Mouse (Mus musculus): Measurements from ENCODE around the gene Lbp. TPM values are rescaled to one million over a fixed set of nuclear protein-coding genes. Genes with fewer than 3 reads are reported as not detected.

The Lbp gene
- polyA plus RNA-seq, 1 experiment from 2014 or later = 2.1 TPM

GRCm38 (mm10) chr2:158347868-158348267, 41.6 kb downstream of the Lbp start:
- peaks cover 17% of the 10 kb centered on the region for H3K36me3 ChIP-seq
- no peak overlapping the region for H3K27ac ChIP-seq
- no peak overlapping the region for H3K9ac ChIP-seq (replicated peaks)
- H3K27me3 ChIP-seq = no peaks in the 10 kb centered on the region
- no peak for ATAC-seq
- H3K4me3 ChIP-seq (replicated peaks) = no peak overlapping the region
- no peaks in the 10 kb centered on the region for H3K4me1 ChIP-seq (replicated peaks)
- WGBS = 3% methylated on average over 6 of the region's 6 CpGs
- H3K4me2 ChIP-seq (replicated peaks) = no peak overlapping the region
- no peaks in the 10 kb centered on the region for H3K9me3 ChIP-seq

GRCm38 (mm10) chr2:158352801-158353520, 46.7 kb downstream of the Lbp start:
- no peaks in the 10 kb centered on the region for H3K4me1 ChIP-seq (replicated peaks)

GRCm38 (mm10) chr2:158354348-158355114, 48.2 kb downstream of the Lbp start:
- Histone ChIP-seq H3K9me3 (no peaks in the 10 kb centered on the region), H3K27ac (no peak overlapping the region), H3K4me3 (replicated peaks) (no peak overlapping the region), H3K4me1 (replicated peaks) (peaks cover 13% of the 10 kb centered on the region), H3K9ac (replicated peaks) (no peak overlapping the region), H3K27me3 (no peaks in the 10 kb centered on the region), H3K36me3 (peaks cover 82% of the 10 kb centered on the region), H3K4me2 (replicated peaks) (no peak overlapping the region)
- WGBS = 83% methylated on average over 7 of the region's 7 CpGs
- no peak for ATAC-seq

More at GRCm38 (mm10) chr2:158352801-158353520, 46.7 kb downstream of the Lbp start:
- WGBS = 80% methylated on average over 3 of the region's 3 CpGs
- peaks cover 66% of the 10 kb centered on the region for H3K36me3 ChIP-seq
- no peaks in the 10 kb centered on the region for H3K27me3 ChIP-seq
- H3K9ac ChIP-seq (replicated peaks) = no peak overlapping the region
- ATAC-seq = no peak
- H3K27ac ChIP-seq = no peak overlapping the region
- no peak overlapping the region for H3K4me2 ChIP-seq (replicated peaks)
- no peaks in the 10 kb centered on the region for H3K9me3 ChIP-seq
- no peak overlapping the region for H3K4me3 ChIP-seq (replicated peaks)

DNA sequence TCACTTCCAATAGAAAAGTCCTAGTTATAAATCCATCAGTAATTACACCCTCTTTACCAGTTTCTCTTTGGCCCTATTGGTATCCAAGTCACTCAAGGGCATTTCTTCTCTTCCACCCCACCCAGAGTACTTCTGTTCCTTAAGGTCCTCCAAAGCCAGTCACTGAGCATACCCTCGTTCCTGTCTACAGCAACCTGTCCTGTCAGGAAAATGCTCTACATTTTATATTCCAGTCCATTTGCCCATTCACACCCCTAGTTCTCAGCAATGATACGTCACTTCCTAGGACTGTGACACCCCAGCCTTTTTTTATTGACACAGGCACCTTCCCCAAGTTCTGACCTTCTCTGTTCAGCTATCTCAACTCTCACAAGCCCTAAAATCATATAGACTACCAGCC, 48.9 kb downstream of the Lbp start:
- WGBS = 87% methylated on average over 2 of the region's 2 CpGs
- H3K9ac ChIP-seq (replicated peaks) = no peak overlapping the region
- peaks cover 82% of the 10 kb centered on the region for H3K36me3 ChIP-seq

GRCm38 (mm10) chr2:158356121-158356520, 49.8 kb downstream of the Lbp start:
- Histone ChIP-seq H3K4me1 (replicated peaks) (peaks cover 26% of the 10 kb centered on the region), H3K4me3 (replicated peaks) (no peak overlapping the region), H3K27me3 (no peaks in the 10 kb centered on the region), H3K4me2 (replicated peaks) (no peak overlapping the region), H3K36me3 (peaks cover 82% of the 10 kb centered on the region), H3K9me3 (no peaks in the 10 kb centered on the region), H3K27ac (no peak overlapping the region), H3K9ac (replicated peaks) (no peak overlapping the region)
- 95% methylated on average over 5 of the region's 5 CpGs for WGBS
- no peak for ATAC-seq

More for the DNA sequence above, 48.9 kb downstream of the Lbp start:
- Histone ChIP-seq H3K4me3 (replicated peaks) (no peak overlapping the region), H3K27me3 (no peaks in the 10 kb centered on the region), H3K4me1 (replicated peaks) (peaks cover 20% of the 10 kb centered on the region), H3K4me2 (replicated peaks) (no peak overlapping the region), H3K9me3 (no peaks in the 10 kb centered on the region), H3K27ac (no peak overlapping the region)
- ATAC-seq = no peak

GRCm38 (mm10) chr2:158359757-158360620, 53.7 kb downstream of the Lbp start:
- Histone ChIP-seq H3K4me1 (replicated peaks) (peaks cover 26% of the 10 kb centered on the region), H3K36me3 (peaks cover 46% of the 10 kb centered on the region), H3K4me3 (replicated peaks) (peak overlapping the region; percentile 76), H3K9me3 (no peaks in the 10 kb centered on the region), H3K9ac (replicated peaks) (peak overlapping the region; percentile 91), H3K27ac (no peak overlapping the region; the same call in 1 of the 2 replicates), H3K4me2 (replicated peaks) (peak overlapping the region; percentile 91), H3K27me3 (no peaks in the 10 kb centered on the region)
- WGBS = 70% methylated on average over 12 of the region's 12 CpGs
- no peak for ATAC-seq

- Histone ChIP-seq H3K27me3 (no peaks in the 10 kb centered on the region), H3K9ac (replicated peaks) (peak overlapping the region; percentile 91), H3K36me3 (peaks cover 35% of the 10 kb centered on the region), H3K4me3 (replicated peaks) (peak overlapping the region; percentile 76), H3K4me1 (replicated peaks) (peaks cover 26% of the 10 kb centered on the region), H3K9me3 (no peaks in the 10 kb centered on the region), H3K27ac (peak overlapping the region; percentile 82), H3K4me2 (replicated peaks) (peak overlapping the region; percentile 91)
- ATAC-seq = peak; percentile 90
- under 1% methylated on average over 41 of the region's 41 CpGs for WGBS
Measured at GRCm38 (mm10) chr2:158360873-158361677, 54.8 kb downstream of the Lbp start.

DNA sequence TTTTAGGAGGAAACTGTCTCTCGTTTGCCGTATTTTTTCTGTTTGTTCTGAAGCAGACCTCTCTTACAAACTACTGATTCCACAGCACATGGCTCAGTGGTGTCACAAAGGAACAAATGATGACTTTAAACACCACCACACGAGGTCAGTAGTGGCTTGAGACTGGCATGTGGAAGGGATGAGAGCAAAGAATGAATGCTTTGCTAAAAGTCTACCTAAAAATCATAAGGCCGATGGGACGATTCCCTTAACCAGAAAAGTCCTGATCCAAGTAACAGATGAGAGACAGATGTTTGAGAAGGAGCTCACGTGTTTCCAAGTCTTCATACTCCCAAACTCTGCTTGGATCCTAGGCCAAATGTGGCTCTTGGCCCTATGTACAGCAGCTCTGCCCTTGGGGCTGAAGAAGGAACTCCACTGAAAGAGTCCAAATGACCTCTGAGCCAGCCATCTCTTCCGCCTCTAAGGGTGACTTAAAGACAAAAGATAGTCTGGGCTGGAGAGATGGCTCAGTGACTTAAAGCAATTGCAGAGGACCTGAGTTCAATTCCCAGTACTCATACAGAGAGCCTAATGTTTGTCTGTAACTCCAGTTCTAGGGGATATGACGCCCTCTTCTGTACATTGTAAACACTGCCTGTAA, 55.5 kb downstream of the Lbp start:
- Histone ChIP-seq H3K36me3 (peaks cover 28% of the 10 kb centered on the region), H3K27ac (peak overlapping the region; percentile 76), H3K4me2 (replicated peaks) (peak overlapping the region; percentile 91), H3K27me3 (no peaks in the 10 kb centered on the region), H3K9me3 (no peaks in the 10 kb centered on the region), H3K9ac (replicated peaks) (no peak overlapping the region), H3K4me3 (replicated peaks) (peak overlapping the region; percentile 76), H3K4me1 (replicated peaks) (peaks cover 26% of the 10 kb centered on the region)
- peak; percentile 70 for ATAC-seq
- WGBS = 37% methylated on average over 8 of the region's 8 CpGs

DNA sequence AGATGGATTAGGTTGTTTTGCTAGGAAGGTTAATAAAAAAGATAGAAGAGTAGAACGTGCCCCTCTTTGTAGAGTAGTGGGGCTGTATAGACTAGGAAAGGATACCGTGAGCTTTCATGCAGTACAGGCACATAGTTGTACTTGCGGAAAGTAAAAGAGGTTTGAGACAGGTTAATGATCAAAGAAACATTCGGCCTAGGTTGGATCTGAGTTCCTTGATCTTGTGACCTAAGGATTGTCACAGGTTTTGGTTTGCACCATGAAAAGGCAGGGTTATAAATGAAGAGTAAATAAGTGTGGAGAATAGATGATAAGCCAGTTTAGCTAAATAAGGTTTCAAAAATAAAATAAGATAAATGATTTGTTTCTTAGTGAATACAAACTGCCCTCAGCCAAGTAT, 57.9 kb downstream of the Lbp start:
- Histone ChIP-seq H3K4me1 (replicated peaks) (peaks cover 17% of the 10 kb centered on the region), H3K4me2 (replicated peaks) (no peak overlapping the region), H3K27ac (no peak overlapping the region), H3K36me3 (peaks cover 4% of the 10 kb centered on the region), H3K27me3 (no peaks in the 10 kb centered on the region), H3K9me3 (no peaks in the 10 kb centered on the region), H3K4me3 (replicated peaks) (no peak overlapping the region), H3K9ac (replicated peaks) (no peak overlapping the region)
- no peak for ATAC-seq
- WGBS = 85% methylated on average over 4 of the region's 4 CpGs

DNA sequence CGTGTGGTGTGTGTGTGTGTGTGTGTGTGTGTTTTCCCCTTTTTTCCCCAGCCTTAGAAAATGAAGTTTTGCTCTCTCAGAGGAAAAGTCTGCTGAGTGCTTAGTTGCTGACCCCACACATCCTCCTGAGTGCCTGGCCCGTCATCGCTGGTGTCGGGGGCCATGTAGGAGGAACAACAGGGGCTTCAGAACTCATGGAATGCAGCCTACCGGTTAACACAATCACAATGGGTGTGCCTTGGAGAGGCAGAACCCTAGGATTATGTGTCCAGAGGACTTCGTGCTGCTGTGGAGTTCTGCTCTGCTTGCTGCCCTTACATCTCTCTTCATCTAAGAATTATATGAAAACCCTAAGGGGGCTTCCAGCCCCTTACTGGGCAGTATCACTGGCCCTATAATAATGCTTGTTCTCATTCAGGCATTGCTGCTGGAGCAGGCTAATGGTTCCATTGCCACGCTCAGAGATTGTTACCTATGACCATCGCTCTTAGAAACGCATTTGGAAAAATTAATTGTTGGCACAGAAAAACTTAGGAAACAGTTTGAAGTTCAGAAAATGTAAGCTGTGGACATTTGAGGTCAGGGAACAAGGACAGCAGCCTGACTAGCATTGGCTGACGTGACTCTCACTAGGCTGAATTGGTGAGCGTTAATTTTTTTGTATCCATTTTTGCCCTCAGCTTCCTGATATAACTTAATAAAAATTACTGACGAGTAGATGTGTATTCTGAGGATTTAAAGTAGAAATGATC, 59.0 kb downstream of the Lbp start:
- no peaks in the 10 kb centered on the region for H3K27me3 ChIP-seq
- 66% methylated on average over 12 of the region's 12 CpGs for WGBS
- H3K4me1 ChIP-seq (replicated peaks) = peaks cover 6% of the 10 kb centered on the region
- no peaks in the 10 kb centered on the region for H3K36me3 ChIP-seq
- H3K4me2 ChIP-seq (replicated peaks) = no peak overlapping the region
- no peak for ATAC-seq
- H3K9ac ChIP-seq (replicated peaks) = no peak overlapping the region
- H3K27ac ChIP-seq = no peak overlapping the region
- H3K9me3 ChIP-seq = no peaks in the 10 kb centered on the region
- H3K4me3 ChIP-seq (replicated peaks) = no peak overlapping the region

Data from midbrain, embryonic 13.5 days (tissue).